ENCODE assay signal across 25 mouse cellular contexts in genomic region chr10:86398347-86398720, GRCm38 (mm10).
DNase-seq lines count a peak whose midpoint lies in the region; ATAC-seq and TF ChIP-seq lines count a peak whose summit lies in the region.
"Had no signal": no experiment of that assay in that cellular context is flagged by ENCODE, and none has a peak within 500 bp of the region (broad histone marks: within the 10 kb centered on the region; RNA-seq: fewer than 3 reads in every experiment).

No protein-coding gene starts in this region.

- H3K4me3 ChIP-seq in heart, embryonic 10.5 days: no peak overlapping the region
- H3K4me3 ChIP-seq in kidney, adult 2 months (ENCODE audit: insufficient read depth, low read depth, low read length): no peak overlapping the region
- no peak overlapping the region for H3K4me3 ChIP-seq in kidney, embryonic 14.5 days (ENCODE audit: low read length)
- no peak overlapping the region for H3K4me3 ChIP-seq in lung, embryonic 14.5 days (ENCODE audit: low read depth, low read length)
- no peak overlapping the region for H3K4me3 ChIP-seq in lung, adult 2 months (replicated peaks; ENCODE audit: extremely low read depth, low read depth, low read length)
- H3K4me3 ChIP-seq: forebrain, embryonic 10.5 days; forebrain, embryonic 13.5 days; heart, adult 2 months; hindbrain, embryonic 10.5 days; hindbrain, embryonic 13.5 days had no signal

- H3K27me3 ChIP-seq in heart, embryonic 10.5 days (ENCODE audit: insufficient read depth, poor library complexity, severe bottlenecking): no peaks in the 10 kb centered on the region
- H3K27me3 ChIP-seq in kidney, adult 2 months (replicated peaks; ENCODE audit: control insufficient read depth, insufficient read depth, low read length): no peaks in the 10 kb centered on the region
- H3K27me3 ChIP-seq in kidney, embryonic 14.5 days (ENCODE audit: control insufficient read depth, insufficient read depth, low read length): no peaks in the 10 kb centered on the region
- H3K27me3 ChIP-seq in lung, embryonic 14.5 days (ENCODE audit: insufficient read depth, low read length): no peaks in the 10 kb centered on the region
- H3K27me3 ChIP-seq: forebrain, embryonic 13.5 days; hindbrain, embryonic 13.5 days had no signal

- 53% methylated on average over 2 of the region's 2 CpGs for WGBS in heart, embryonic 10.5 days
- 49% methylated on average over 2 of the region's 2 CpGs for WGBS in kidney, adult 2 months
- 81% methylated on average over 2 of the region's 2 CpGs for WGBS in kidney, embryonic 14.5 days
- 62% methylated on average over 2 of the region's 2 CpGs for WGBS in lung, embryonic 14.5 days
- WGBS in lung, adult 2 months: 75% methylated on average over 2 of the region's 2 CpGs

- DNase-seq in heart, embryonic 10.5 days (ENCODE audit: low spot score): peak; percentile 14
- no peak for DNase-seq in heart, postnatal 36 days
- peak; percentile 75 for DNase-seq in kidney, adult 2 months
- no peak for DNase-seq in kidney, postnatal 10 days
- peak; percentile 19 to 55 for DNase-seq in kidney, postnatal 25 days
- peak; percentile 27 for DNase-seq in lung, embryonic 14.5 days
- no peak for DNase-seq in lung, adult 2 months
- DNase-seq: adrenal gland, adult 8-10 months; adrenal gland, postnatal 25 days; cerebellum, adult 11-12 months; cerebellum, adult 8-10 months; cerebellum, postnatal 10 days; cerebellum, postnatal 36 days; embryo, embryonic 11 days; gastrocnemius, postnatal 10 days; gastrocnemius, postnatal 36 days; heart, adult 2 months had no signal

- intact Hi-C loops in heart, postnatal 36 days (cut with DNase I): no loop called here

- no peak for ATAC-seq in kidney, embryonic 14.5 days (ENCODE audit: low FRiP score, low TSS enrichment)
- no peak for ATAC-seq in lung, embryonic 14.5 days (ENCODE audit: insufficient read depth)
- ATAC-seq: activated CD4-positive, CD25-positive, alpha-beta regulatory T cell, adult 4 months; forebrain, embryonic 13.5 days; forebrain, embryonic 16.5 days had no signal

- H3K9ac ChIP-seq in kidney, embryonic 14.5 days (ENCODE audit: low read depth, low read length): no peak overlapping the region
- H3K9ac ChIP-seq in lung, embryonic 14.5 days: no peak overlapping the region
- H3K9ac ChIP-seq: forebrain, embryonic 13.5 days; hindbrain, embryonic 13.5 days had no signal

- no peaks in the 10 kb centered on the region for H3K36me3 ChIP-seq in heart, embryonic 10.5 days
- H3K36me3 ChIP-seq in kidney, adult 2 months (ENCODE audit: control insufficient read depth, insufficient read depth, low read length): no peaks in the 10 kb centered on the region
- H3K36me3 ChIP-seq in kidney, embryonic 14.5 days (ENCODE audit: control insufficient read depth, insufficient read depth, low read length): no peaks in the 10 kb centered on the region
- no peaks in the 10 kb centered on the region for H3K36me3 ChIP-seq in lung, embryonic 14.5 days (ENCODE audit: insufficient read depth)
- H3K36me3 ChIP-seq: forebrain, embryonic 10.5 days; hindbrain, embryonic 10.5 days had no signal

- no peak for TF ChIP-seq POLR2A in kidney, adult 2 months (IDR thresholded peaks at IDR 0.05; ENCODE audit: low read depth, low read length)
- no peak for TF ChIP-seq POLR2A in lung, adult 2 months (IDR thresholded peaks at IDR 0.05; ENCODE audit: borderline replicate concordance, extremely low read depth, low read depth, low read length)

- no peaks in the 10 kb centered on the region for H3K4me1 ChIP-seq in heart, embryonic 10.5 days
- H3K4me1 ChIP-seq in kidney, adult 2 months (ENCODE audit: control insufficient read depth, insufficient read depth, low read length): peaks cover 3% of the 10 kb centered on the region; the same call in 1 of the 2 replicates
- no peaks in the 10 kb centered on the region for H3K4me1 ChIP-seq in kidney, embryonic 14.5 days (ENCODE audit: control insufficient read depth, insufficient read depth, low read length)
- H3K4me1 ChIP-seq in lung, embryonic 14.5 days (ENCODE audit: insufficient read depth): no peaks in the 10 kb centered on the region
- H3K4me1 ChIP-seq in lung, adult 2 months (ENCODE audit: control insufficient read depth, insufficient read depth, low read length): no peaks in the 10 kb centered on the region
- H3K4me1 ChIP-seq: forebrain, embryonic 10.5 days; forebrain, embryonic 13.5 days; hindbrain, embryonic 10.5 days; hindbrain, embryonic 13.5 days had no signal

- no peak for TF ChIP-seq CTCF in kidney, adult 2 months (conservative IDR thresholded peaks at IDR 0.05; ENCODE audit: insufficient read depth, insufficient read length, low read depth, low read length)
- TF ChIP-seq CTCF in lung, embryonic 14.5 days (IDR thresholded peaks at IDR 0.05; ENCODE audit: low read depth): no peak
- no peak for TF ChIP-seq CTCF in lung, adult 2 months (IDR thresholded peaks at IDR 0.05; ENCODE audit: insufficient read depth, low read length)

- H3K4me2 ChIP-seq in kidney, embryonic 14.5 days (replicated peaks; ENCODE audit: low read depth, low read length): no peak overlapping the region
- H3K4me2 ChIP-seq in lung, embryonic 14.5 days: no peak overlapping the region
- H3K4me2 ChIP-seq: forebrain, embryonic 13.5 days; heart, embryonic 11.5 days; hindbrain, embryonic 13.5 days had no signal

- H3K27ac ChIP-seq in heart, embryonic 10.5 days: no peak overlapping the region
- peak overlapping the region; percentile 68; the same call in 1 of the 2 replicates for H3K27ac ChIP-seq in kidney, adult 2 months (ENCODE audit: insufficient read depth, low read depth, low read length)
- H3K27ac ChIP-seq in kidney, embryonic 14.5 days (ENCODE audit: low read depth, low read length): no peak overlapping the region
- H3K27ac ChIP-seq in lung, embryonic 14.5 days (ENCODE audit: low read depth): no peak overlapping the region
- H3K27ac ChIP-seq: forebrain, embryonic 10.5 days; forebrain, embryonic 13.5 days; heart, adult 2 months; hindbrain, embryonic 10.5 days; hindbrain, embryonic 13.5 days had no signal

- H3K9me3 ChIP-seq in heart, embryonic 10.5 days: no peaks in the 10 kb centered on the region
- peaks cover 4% of the 10 kb centered on the region; the same call in 1 of the 2 replicates for H3K9me3 ChIP-seq in kidney, embryonic 14.5 days (ENCODE audit: control insufficient read depth, low read length)
- no peaks in the 10 kb centered on the region for H3K9me3 ChIP-seq in lung, embryonic 14.5 days (ENCODE audit: low read depth, low read length)
- H3K9me3 ChIP-seq: forebrain, embryonic 10.5 days had no signal

Comparison
In these comparisons a context has a peak if more than half of its experiments do, and no peak if none do; other contexts are left out.
1. DNase-seq: peak in heart, embryonic 10.5 days (single experiment), kidney, adult 2 months (single experiment), kidney, postnatal 25 days (2 of 2) and lung, embryonic 14.5 days (single experiment); none in heart, postnatal 36 days (0 of 2), kidney, postnatal 10 days (single experiment) and lung, adult 2 months (single experiment).